Mouse (Mus musculus) brain, embryonic 14.5 days (tissue): ENCODE measurements at regions not wholly inside any gene's neighbourhood (a gene's known extent, or its start where the extent isn't known, plus 50 kb on each side); places are given as distances from the start of the nearest gene placed in this dataset.

Source experiments
- DNase-seq: peaks from one replicate; pipeline ENCODE4 v3.0.0-alpha.2; 2011; ENCODE audit warnings: low read depth
- CTCF ChIP-seq: fragments of 200-500 bp; IDR thresholded peaks from 2 replicates; pipeline ENCODE4 v1.5.1; 2012; ENCODE audit warnings: inconsistent platforms, mild to moderate bottlenecking, moderate library complexity, borderline replicate concordance; ENCODE audit not compliant: insufficient read depth, insufficient read length; ENCODE audit errors: extremely low read depth
- POLR2A ChIP-seq: fragments of 200-500 bp; IDR thresholded peaks from 2 replicates; pipeline ENCODE4 v1.6.1; 2012; ENCODE audit warnings: mild to moderate bottlenecking, inconsistent platforms, borderline replicate concordance; ENCODE audit not compliant: poor library complexity, insufficient read depth, insufficient read length, severe bottlenecking; ENCODE audit errors: extremely low read depth

GRCm38 (mm10) chr1:57298557-57298956, 78.9 kb upstream of the 1700066M21Rik start:
- TF ChIP-seq CTCF (no peak), POLR2A (no peak)
- DNase-seq: no peak

GRCm38 (mm10) chr1:57301260-57301979, 76.0 kb upstream of the 1700066M21Rik start:
- no peak for DNase-seq

GRCm38 (mm10) chr1:57301980-57302331, 75.5 kb upstream of the 1700066M21Rik start:
- TF ChIP-seq POLR2A: no peak
- TF ChIP-seq CTCF: no peak
- DNase-seq: peak; percentile 80

More at GRCm38 (mm10) chr1:57301260-57301979, 76.0 kb upstream of the 1700066M21Rik start:
- no peak for TF ChIP-seq POLR2A
- TF ChIP-seq CTCF: no peak

- DNase-seq: no peak
- TF ChIP-seq CTCF (no peak), POLR2A (no peak)
These were observed 72.7 kb upstream of the 1700066M21Rik start for GRCm38 (mm10) chr1:57304757-57305156.

- TF ChIP-seq POLR2A (no peak), CTCF (no peak)
These were observed 54.9 kb upstream of the 1700066M21Rik start for GRCm38 (mm10) chr1:57322535-57322934.

GRCm38 (mm10) chr1:57323118-57323517, 54.3 kb upstream of the 1700066M21Rik start:
- TF ChIP-seq CTCF (no peak), POLR2A (no peak)
- no peak for DNase-seq

More at GRCm38 (mm10) chr1:57322535-57322934, 54.9 kb upstream of the 1700066M21Rik start:
- DNase-seq: no peak

GRCm38 (mm10) chr1:57325585-57326165, 51.7 kb upstream of the 1700066M21Rik start:
- peak; percentile 78 for DNase-seq
- no peak for TF ChIP-seq POLR2A
- TF ChIP-seq CTCF: no peak
